Mouse (Mus musculus) heart, postnatal 0 days (tissue): ENCODE measurements at regions not wholly inside any gene's neighbourhood (a gene's known extent, or its start where the extent isn't known, plus 50 kb on each side); places are given as distances from the start of the nearest gene placed in this dataset.

Experiments used
- ATAC-seq: fragments of 200-750 bp; cut with Nextera tagmentation; 2 replicates; pipeline ENCODE4 v1.8.0; 2017; ENCODE audit warnings: low read depth, moderate number of reproducible peaks, moderate library complexity; ENCODE audit not compliant: insufficient read depth
- DNase-seq: peaks from one replicate; pipeline ENCODE4 v3.0.0-alpha.2; 2016; ENCODE audit warnings: low spot score
- H3K27ac ChIP-seq: fragments of 300-500 bp; sonication (generic); 2 replicates; pipeline ENCODE4 v1.5.1; 2014; ENCODE audit warnings: low read depth, mild to moderate bottlenecking
- H3K27me3 ChIP-seq: fragments of 300-500 bp; sonication (generic); 2 replicates; pipeline ENCODE4 v1.6.1; 2014; ENCODE audit warnings: low read length, mixed read lengths; ENCODE audit not compliant: control insufficient read depth, insufficient read depth
- H3K36me3 ChIP-seq: fragments of 300-500 bp; sonication (generic); replicated peaks from 2 replicates; pipeline ENCODE4 v1.6.1; 2014; ENCODE audit warnings: low read length, mixed read lengths; ENCODE audit not compliant: control insufficient read depth, insufficient read depth
- H3K4me1 ChIP-seq: fragments of 300-500 bp; sonication (generic); 2 replicates; pipeline ENCODE4 v1.6.1; 2014; ENCODE audit warnings: antibody characterized with exemption; ENCODE audit not compliant: control insufficient read depth, insufficient read depth
- H3K4me2 ChIP-seq: fragments of 300-500 bp; sonication (generic); 2 replicates; pipeline ENCODE4 v1.6.1; 2014; ENCODE audit warnings: low read depth, mild to moderate bottlenecking, low read length, moderate library complexity
- H3K4me3 ChIP-seq: fragments of 300-500 bp; sonication (generic); 2 replicates; pipeline ENCODE4 v1.5.1; 2014; ENCODE audit warnings: low read depth, low read length
- H3K9ac ChIP-seq: fragments of 300-500 bp; sonication (generic); replicated peaks from 2 replicates; pipeline ENCODE4 v1.6.1; 2014; ENCODE audit warnings: low read depth, low read length, mixed read lengths
- H3K9me3 ChIP-seq: fragments of 300-500 bp; sonication (generic); replicated peaks from 2 replicates; pipeline ENCODE4 v1.6.1; 2016; ENCODE audit warnings: low read length; ENCODE audit not compliant: control insufficient read depth
- CTCF ChIP-seq: IDR thresholded peaks from 2 replicates; pipeline ENCODE4 v1.5.1; 2016; ENCODE audit warnings: antibody characterized with exemption, control low read depth, low read depth
- EP300 ChIP-seq: IDR thresholded peaks from 2 replicates; pipeline ENCODE4 v1.6.1; 2016; ENCODE audit warnings: antibody characterized with exemption, low read depth
- WGBS: fragments of 180-500 bp; shearing (Covaris S2); extraction: QIAGEN DNeasy Blood & Tissue Kit; methylation state at CpG from one replicate; pipeline ENCODE4 v1.1.7; 2014; 5-methylcytosine and 5-hydroxymethylcytosine counted together

DNA sequence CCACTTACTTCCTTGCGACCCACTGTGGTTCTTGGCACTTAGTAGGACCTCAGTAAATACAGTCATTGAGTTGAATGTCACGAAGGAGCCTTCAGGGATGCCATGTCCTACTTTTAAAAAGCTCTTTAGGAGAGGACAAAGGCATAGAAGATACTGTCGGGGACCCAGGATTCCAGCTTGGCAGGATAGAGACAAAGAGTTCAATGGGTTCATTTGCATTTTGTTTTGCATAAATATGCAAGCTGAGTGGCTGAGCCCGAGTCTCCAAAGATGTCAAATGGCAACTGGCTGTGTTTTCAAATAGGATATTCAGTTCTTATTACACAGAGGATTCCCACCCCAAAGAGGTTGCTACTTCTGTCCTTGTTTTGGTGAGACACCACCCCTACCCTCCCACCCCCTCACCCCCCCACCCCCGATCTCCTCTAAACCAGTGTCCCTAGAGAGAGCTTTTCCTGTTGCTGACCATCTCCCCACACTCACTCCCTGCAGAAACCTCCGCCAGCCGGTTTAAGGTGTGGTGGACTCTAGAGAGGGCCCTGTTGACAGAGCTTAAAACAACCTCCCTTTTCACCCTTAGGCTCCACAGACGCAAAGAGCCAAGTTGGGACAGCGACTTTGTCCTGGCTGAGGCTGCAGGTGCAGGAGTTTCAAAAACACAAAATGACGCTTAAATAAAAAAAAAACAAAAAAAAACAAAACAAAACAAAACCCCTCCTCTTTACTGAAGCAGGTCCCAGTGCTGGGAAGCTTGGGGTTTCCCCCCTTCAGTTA lies 57.9 kb downstream of the Sox9 start:
- Histone ChIP-seq H3K9me3 (no peaks in the 10 kb centered on the region), H3K36me3 (no peaks in the 10 kb centered on the region), H3K4me3 (peak overlapping the region; percentile 16; the same call in 1 of the 2 replicates), H3K9ac (no peak overlapping the region), H3K27ac (no peak overlapping the region), H3K27me3 (no peaks in the 10 kb centered on the region), H3K4me1 (peaks cover 5% of the 10 kb centered on the region; the same call in 1 of the 2 replicates), H3K4me2 (peak overlapping the region; percentile 50)
- TF ChIP-seq EP300 (no peak), CTCF (no peak)
- WGBS: 15% methylated on average over 10 of the region's 10 CpGs
- no peak for DNase-seq
- ATAC-seq: no peak

DNA sequence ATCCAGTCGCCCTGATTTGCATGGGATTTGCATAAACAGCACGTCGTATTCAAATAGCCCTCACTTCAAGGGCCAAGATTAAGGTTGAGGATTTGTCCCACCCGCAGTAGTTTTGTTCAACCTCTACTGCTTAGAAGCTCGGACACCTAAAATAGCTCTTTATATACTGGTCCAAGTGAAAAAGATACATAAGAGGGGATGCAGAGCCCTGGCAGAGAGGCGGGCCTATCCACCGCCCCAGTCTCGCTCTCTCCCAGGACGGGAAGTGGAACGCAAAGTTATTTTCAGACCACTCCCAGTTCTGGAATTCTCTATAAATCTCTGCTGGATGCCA lies 58.4 kb downstream of the Sox9 start:
- ATAC-seq (no peak), DNase-seq (no peak)
- Histone ChIP-seq H3K4me1 (peaks cover 5% of the 10 kb centered on the region; the same call in 1 of the 2 replicates), H3K9ac (no peak overlapping the region), H3K4me2 (peak overlapping the region; percentile 50), H3K4me3 (peak overlapping the region; percentile 16; the same call in 1 of the 2 replicates), H3K27ac (no peak overlapping the region), H3K9me3 (no peaks in the 10 kb centered on the region), H3K27me3 (no peaks in the 10 kb centered on the region), H3K36me3 (no peaks in the 10 kb centered on the region)
- TF ChIP-seq CTCF (no peak), EP300 (no peak)
- WGBS: 9% methylated on average over 10 of the region's 10 CpGs

- peaks cover 5% of the 10 kb centered on the region; the same call in 1 of the 2 replicates for H3K4me1 ChIP-seq
- H3K27ac ChIP-seq: no peak overlapping the region
- ATAC-seq (peak; percentile 41; the same call in 1 of the 2 replicates), DNase-seq (peak; percentile 74)
- no peaks in the 10 kb centered on the region for H3K9me3 ChIP-seq
- H3K4me3 ChIP-seq: no peak overlapping the region
- TF ChIP-seq CTCF (no peak), EP300 (no peak)
- WGBS: 49% methylated on average over 8 of the region's 8 CpGs
- no peaks in the 10 kb centered on the region for H3K36me3 ChIP-seq
- no peaks in the 10 kb centered on the region for H3K27me3 ChIP-seq
- no peak overlapping the region for H3K4me2 ChIP-seq
- H3K9ac ChIP-seq: no peak overlapping the region
Measured at GRCm38 (mm10) chr11:112844258-112844901, 62.4 kb downstream of the Sox9 start.

GRCm38 (mm10) chr11:112847146-112847545 lies 65.1 kb downstream of the Sox9 start:
- Histone ChIP-seq H3K4me2 (no peak overlapping the region), H3K9ac (no peak overlapping the region), H3K27ac (no peak overlapping the region), H3K9me3 (no peaks in the 10 kb centered on the region), H3K4me3 (no peak overlapping the region), H3K27me3 (no peaks in the 10 kb centered on the region), H3K4me1 (0 out of 2 replicates have a peak, but pooled peaks cover 5% of the 10 kb centered on the region), H3K36me3 (no peaks in the 10 kb centered on the region)
- DNase-seq (no peak), ATAC-seq (no peak)
- 76% methylated on average over 2 of the region's 2 CpGs for WGBS
- TF ChIP-seq CTCF: no peak
- TF ChIP-seq EP300: no peak

GRCm38 (mm10) chr11:112847851-112848250 lies 65.8 kb downstream of the Sox9 start:
- ATAC-seq: no peak
- Histone ChIP-seq H3K36me3 (no peaks in the 10 kb centered on the region), H3K4me3 (no peak overlapping the region), H3K4me1 (0 out of 2 replicates have a peak, but pooled peaks cover 5% of the 10 kb centered on the region), H3K27ac (no peak overlapping the region), H3K9me3 (no peaks in the 10 kb centered on the region), H3K4me2 (no peak overlapping the region), H3K9ac (no peak overlapping the region), H3K27me3 (no peaks in the 10 kb centered on the region)
- DNase-seq: no peak
- TF ChIP-seq EP300 (no peak), CTCF (no peak)
- WGBS: 64% methylated on average over 3 of the region's 3 CpGs
